Mouse (Mus musculus) stomach, postnatal 0 days (tissue): Measurements from ENCODE around the gene Ccdc40.

ENCODE experiments used
- CTCF ChIP-seq: IDR thresholded peaks from 2 replicates; pipeline ENCODE4 v1.5.1; 2016; ENCODE audit warnings: antibody characterized with exemption, low read depth, mild to moderate bottlenecking, moderate library complexity
- EP300 ChIP-seq: optimal IDR thresholded peaks from 2 replicates; pipeline ENCODE3; 2016; ENCODE audit warnings: antibody characterized with exemption

- TF ChIP-seq CTCF: peak; percentile 92
- TF ChIP-seq EP300: no peak
Observed at GRCm38 (mm10) chr11:119190498-119190897, 37.9 kb upstream of the Ccdc40 start.
